Mouse (Mus musculus): ENCODE results near the gene Foxj2. TPM values are rescaled to one million over a fixed set of nuclear protein-coding genes. Genes with fewer than 3 reads are reported as not detected.

The Foxj2 gene
- total RNA-seq, 2 experiments from 2014 or later, result 5.2 to 17.6 TPM

- peak; percentile 67 for ATAC-seq (replicated peaks; ENCODE audit: low FRiP score, poor library complexity, severe bottlenecking)
Measured at GRCm38 (mm10) chr6:122811771-122812600, 7.7 kb upstream of the Foxj2 start.

- no peak for ATAC-seq (replicated peaks; ENCODE audit: low FRiP score, poor library complexity, severe bottlenecking)
Measured at GRCm38 (mm10) chr6:122812716-122813115, 7.0 kb upstream of the Foxj2 start.

- ATAC-seq (replicated peaks; ENCODE audit: low FRiP score, poor library complexity, severe bottlenecking), result no peak
Measured at GRCm38 (mm10) chr6:122813640-122814039, 6.1 kb upstream of the Foxj2 start.

GRCm38 (mm10) chr6:122820071-122820798 lies 521 bp downstream of the Foxj2 start:
- ATAC-seq (replicated peaks; ENCODE audit: low FRiP score, poor library complexity, severe bottlenecking), result peak; percentile 33

GRCm38 (mm10) chr6:122820799-122821650 lies 1.3 kb downstream of the Foxj2 start:
- ATAC-seq (replicated peaks; ENCODE audit: low FRiP score, poor library complexity, severe bottlenecking), result no peak

GRCm38 (mm10) chr6:122821822-122822221 lies 2.1 kb downstream of the Foxj2 start:
- ATAC-seq (replicated peaks; ENCODE audit: low FRiP score, poor library complexity, severe bottlenecking), result no peak

GRCm38 (mm10) chr6:122824086-122824485 lies 4.4 kb downstream of the Foxj2 start:
- no peak for ATAC-seq (replicated peaks; ENCODE audit: low FRiP score, poor library complexity, severe bottlenecking)

GRCm38 (mm10) chr6:122825166-122825565 lies 5.5 kb downstream of the Foxj2 start:
- no peak for ATAC-seq (replicated peaks; ENCODE audit: low FRiP score, poor library complexity, severe bottlenecking)

GRCm38 (mm10) chr6:122825923-122826742 lies 6.4 kb downstream of the Foxj2 start:
- peak; percentile 92 for ATAC-seq (replicated peaks; ENCODE audit: low FRiP score, poor library complexity, severe bottlenecking)

GRCm38 (mm10) chr6:122828086-122828485 lies 8.4 kb downstream of the Foxj2 start:
- ATAC-seq (replicated peaks; ENCODE audit: low FRiP score, poor library complexity, severe bottlenecking), result peak; percentile 72

- ATAC-seq (replicated peaks; ENCODE audit: low FRiP score, poor library complexity, severe bottlenecking), result no peak
Measured at GRCm38 (mm10) chr6:122832880-122833279, 13.2 kb downstream of the Foxj2 start.

- ATAC-seq (replicated peaks; ENCODE audit: low FRiP score, poor library complexity, severe bottlenecking), result peak; percentile 86
Measured at GRCm38 (mm10) chr6:122834365-122834764, 14.7 kb downstream of the Foxj2 start.

- no peak for ATAC-seq (replicated peaks; ENCODE audit: low FRiP score, poor library complexity, severe bottlenecking)
Measured at GRCm38 (mm10) chr6:122836974-122837373, 17.3 kb downstream of the Foxj2 start.

- ATAC-seq (replicated peaks; ENCODE audit: low FRiP score, poor library complexity, severe bottlenecking), result no peak
Measured at GRCm38 (mm10) chr6:122837539-122837938, 17.8 kb downstream of the Foxj2 start.

- no peak for ATAC-seq (replicated peaks; ENCODE audit: low FRiP score, poor library complexity, severe bottlenecking)
Measured at GRCm38 (mm10) chr6:122843759-122844158, 24.0 kb downstream of the Foxj2 start.

- ATAC-seq (replicated peaks; ENCODE audit: low FRiP score, poor library complexity, severe bottlenecking), result no peak
Measured at GRCm38 (mm10) chr6:122852696-122853095, 33.0 kb downstream of the Foxj2 start.

- ATAC-seq (replicated peaks; ENCODE audit: low FRiP score, poor library complexity, severe bottlenecking), result no peak
Measured at GRCm38 (mm10) chr6:122854552-122854951, 34.8 kb downstream of the Foxj2 start.

- no peak for ATAC-seq (replicated peaks; ENCODE audit: low FRiP score, poor library complexity, severe bottlenecking)
Measured at GRCm38 (mm10) chr6:122855955-122856354, 36.2 kb downstream of the Foxj2 start, which contains the start of gene C3ar1. Gene C3ar1 (minus strand): TSS chr6:122856161.

GRCm38 (mm10) chr6:122862434-122862833 lies 42.7 kb downstream of the Foxj2 start:
- ATAC-seq (replicated peaks; ENCODE audit: low FRiP score, poor library complexity, severe bottlenecking), result no peak
